Mouse (Mus musculus): ENCODE measurements at regions not wholly inside any gene's neighbourhood (a gene's known extent, or its start where the extent isn't known, plus 50 kb on each side); places are given as distances from the start of the nearest gene placed in this dataset.

- no peak for DNase-seq
Observed at GRCm38 (mm10) chr2:71694758-71695310, 50.6 kb upstream of the Itga6 start.
